Mouse (Mus musculus): Measurements from ENCODE around the gene Atp8b3.

Atp8b3 gene

GRCm38 (mm10) chr10:80481002-80481401 is 57.9 kb downstream of the Atp8b3 start:
- in situ Hi-C loops (cut with MboI; ENCODE audit: unreplicated experiment in 2 of 2): no loop called here

- in situ Hi-C loops (cut with MboI; ENCODE audit: unreplicated experiment in 2 of 2): no loop called here
Measured at GRCm38 (mm10) chr10:80478531-80478930, 60.4 kb downstream of the Atp8b3 start.

GRCm38 (mm10) chr10:80475290-80475959 is 63.5 kb downstream of the Atp8b3 start:
- in situ Hi-C loops (cut with MboI; ENCODE audit: unreplicated experiment in 2 of 2): no loop called here

Data from v-Abl transformed pro-B cells (cell line).